Mouse (Mus musculus) brain, embryonic 14.5 days (tissue): ENCODE data around the gene Naa35.

Experiments used
- CTCF ChIP-seq: fragments of 200-500 bp; IDR thresholded peaks from 2 replicates; pipeline ENCODE4 v1.5.1; 2012; ENCODE audit warnings: inconsistent platforms, mild to moderate bottlenecking, moderate library complexity, borderline replicate concordance; ENCODE audit not compliant: insufficient read depth, insufficient read length; ENCODE audit errors: extremely low read depth
- POLR2A ChIP-seq: fragments of 200-500 bp; IDR thresholded peaks from 2 replicates; pipeline ENCODE4 v1.6.1; 2012; ENCODE audit warnings: mild to moderate bottlenecking, inconsistent platforms, borderline replicate concordance; ENCODE audit not compliant: poor library complexity, insufficient read depth, insufficient read length, severe bottlenecking; ENCODE audit errors: extremely low read depth

- no peak for TF ChIP-seq CTCF
- no peak for TF ChIP-seq POLR2A
These were observed 72.7 kb downstream of the Naa35 start for GRCm38 (mm10) chr13:59657781-59658180.
